ENCODE assay signal across 8 mouse cellular contexts in the genomic region with DNA sequence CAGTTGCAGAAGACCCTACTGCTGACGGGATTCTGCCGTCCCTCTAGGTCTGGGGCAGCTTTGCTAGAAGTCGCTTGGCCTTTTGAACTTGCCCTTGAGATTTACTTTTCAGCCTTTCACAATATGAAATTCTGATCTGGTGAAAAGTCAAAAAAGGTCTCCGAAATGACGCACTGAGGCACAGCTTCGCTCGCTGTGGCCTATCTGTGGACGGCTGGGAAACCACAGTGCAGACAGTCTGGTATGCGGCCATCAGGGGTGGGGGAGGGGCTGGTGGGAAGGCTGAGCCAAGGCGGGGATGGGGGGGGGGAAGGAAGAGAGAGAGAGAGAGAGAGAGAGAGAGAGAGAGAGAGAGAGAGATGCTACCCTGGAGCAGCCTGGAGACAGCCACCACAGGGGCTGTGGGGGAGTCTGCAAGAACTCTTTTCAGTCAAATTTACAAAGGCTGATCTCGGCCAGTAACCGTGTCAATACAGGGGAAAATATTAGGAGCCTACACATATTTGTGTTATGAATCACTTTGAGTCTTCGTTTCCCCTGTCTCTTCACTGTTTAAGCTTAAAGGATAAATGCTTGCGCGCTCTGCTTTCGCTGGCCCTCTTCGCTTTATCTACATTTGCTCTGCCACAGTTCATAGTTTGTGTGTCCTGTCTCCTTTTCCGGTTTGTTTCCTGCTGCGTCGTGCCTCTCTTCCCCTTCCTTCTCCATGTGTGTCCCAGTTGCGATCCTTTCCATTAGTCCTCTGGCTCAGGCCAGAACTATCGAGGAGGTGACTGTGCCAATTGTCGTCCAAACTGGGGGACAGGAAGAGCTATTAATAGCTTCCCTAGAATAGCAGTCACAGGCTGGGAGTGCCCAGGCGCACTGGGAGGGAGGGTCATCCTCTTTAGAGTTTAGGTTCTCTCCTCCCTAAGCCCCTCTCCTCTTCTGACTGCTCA. TPM values are rescaled to one million over a fixed set of nuclear protein-coding genes. Genes with fewer than 3 reads are reported as not detected.
DNase-seq lines count a peak whose midpoint lies in the region; ATAC-seq lines count a peak whose summit lies in the region.

No protein-coding gene starts in this region.

- peak overlapping the region; percentile 43 for H3K4me3 ChIP-seq in heart, embryonic 10.5 days
- H3K4me3 ChIP-seq in kidney, embryonic 14.5 days (ENCODE audit: low read length), result peak overlapping the region; percentile 1; the same call in 1 of the 2 replicates

- H3K27ac ChIP-seq in heart, embryonic 10.5 days, result peak overlapping the region; percentile 90
- H3K27ac ChIP-seq in kidney, embryonic 14.5 days (ENCODE audit: low read depth, low read length), result peak overlapping the region; percentile 83

- no peaks in the 10 kb centered on the region for H3K9me3 ChIP-seq in heart, embryonic 10.5 days
- no peaks in the 10 kb centered on the region for H3K9me3 ChIP-seq in kidney, embryonic 14.5 days (ENCODE audit: control insufficient read depth, low read length)

- peaks cover 74% of the 10 kb centered on the region for H3K4me1 ChIP-seq in heart, embryonic 10.5 days
- H3K4me1 ChIP-seq in kidney, embryonic 14.5 days (ENCODE audit: control insufficient read depth, insufficient read depth, low read length), result peaks cover 28% of the 10 kb centered on the region; the same call in 1 of the 2 replicates

- 0 out of 2 replicates have a peak overlapping the region, but pooled peaks have one; percentile 28 for H3K9ac ChIP-seq in kidney, embryonic 14.5 days (ENCODE audit: low read depth, low read length)

- ATAC-seq in kidney, embryonic 14.5 days (ENCODE audit: low FRiP score, low TSS enrichment), result peak; percentile 75
- no peak for ATAC-seq in megakaryocyte-erythroid progenitor cell, adult 5-6 weeks (replicated peaks; ENCODE audit: low FRiP score, low TSS enrichment, poor library complexity, severe bottlenecking)

- WGBS in heart, embryonic 10.5 days, result 11% methylated on average over 24 of the region's 24 CpGs
- WGBS in kidney, embryonic 14.5 days, result 29% methylated on average over 24 of the region's 24 CpGs

- peak overlapping the region; percentile 25 for H3K4me2 ChIP-seq in kidney, embryonic 14.5 days (replicated peaks; ENCODE audit: low read depth, low read length)

- H3K27me3 ChIP-seq in heart, embryonic 10.5 days (ENCODE audit: insufficient read depth, poor library complexity, severe bottlenecking), result no peaks in the 10 kb centered on the region
- no peaks in the 10 kb centered on the region for H3K27me3 ChIP-seq in kidney, embryonic 14.5 days (ENCODE audit: control insufficient read depth, insufficient read depth, low read length)

- peak; percentile 60 to 67 for DNase-seq in cerebellum, postnatal 10 days
- DNase-seq in cerebellum, adult 8-10 months, result no peak
- DNase-seq in adrenal gland, postnatal 25 days, result peak; percentile 25
- DNase-seq in heart, embryonic 10.5 days (ENCODE audit: low spot score), result peak; percentile 88
- DNase-seq in lung, postnatal 14 days, result peak; percentile 60
- DNase-seq in thymus, postnatal 10 days (ENCODE audit: low spot score in 2 of 2), result no peak

- H3K36me3 ChIP-seq in heart, embryonic 10.5 days, result no peaks in the 10 kb centered on the region
- no peaks in the 10 kb centered on the region for H3K36me3 ChIP-seq in kidney, embryonic 14.5 days (ENCODE audit: control insufficient read depth, insufficient read depth, low read length)

RNA-seq across cellular contexts. Expression of a gene that starts 11.9 kb away (rescaled TPM):
- total RNA-seq in adrenal gland, postnatal 25 days (2021), result 58.7 and 73.2 TPM in 2 replicates
- polyA plus RNA-seq in heart, embryonic 10.5 days (2016; fragmentation: Nextera tagmentation; extraction: Ambion mirVana), result 123 and 189 TPM in 2 replicates
- polyA plus RNA-seq in kidney, embryonic 14.5 days (2014; fragmentation: Nextera tagmentation; extraction: Ambion mirVana), result 165 and 193 TPM in 2 replicates
- total RNA-seq in megakaryocyte-erythroid progenitor cell, adult 5-6 weeks (2014; fragmentation: Nextera tagmentation), result not detected in 2 replicates
- 1.1 TPM in 1 of 2 replicates, not detected in the other for total RNA-seq in megakaryocyte-erythroid progenitor cell, adult 5-6 weeks (2017)

Comparison
In these comparisons a context has a peak if more than half of its experiments do, and no peak if none do; other contexts are left out.
1. DNase-seq: peak in cerebellum, postnatal 10 days (2 of 2), adrenal gland, postnatal 25 days (single experiment), heart, embryonic 10.5 days (single experiment) and lung, postnatal 14 days (single experiment); none in cerebellum, adult 8-10 months (single experiment) and thymus, postnatal 10 days (0 of 2).
2. RNA of a gene that starts 11.9 kb away (total RNA-seq): 58.7 to 73.2 TPM in adrenal gland, postnatal 25 days; 1.1 TPM in megakaryocyte-erythroid progenitor cell, adult 5-6 weeks; every median in the first group is over 10 times any median in the second.